Mouse (Mus musculus): ENCODE measurements around the gene Pdcd11.

- TF ChIP-seq POLR2A (IDR thresholded peaks at IDR 0.05; ENCODE audit: borderline replicate concordance, insufficient read depth, low read length): no peak
- TF ChIP-seq CTCF (IDR thresholded peaks at IDR 0.05; ENCODE audit: borderline replicate concordance, insufficient read depth, low read depth, low read length): no peak
These were observed 43.2 kb upstream of the Pdcd11 start for GRCm38 (mm10) chr19:47047236-47047833.

Measured in cerebellum, adult 2 months (tissue).